Mouse (Mus musculus): Measurements from ENCODE around the gene Scnn1b. TPM values are rescaled to one million over a fixed set of nuclear protein-coding genes. Genes with fewer than 3 reads are reported as not detected.

Scnn1b gene
- polyA plus RNA-seq (2017; shearing (Covaris generic)) = not detected

DNA sequence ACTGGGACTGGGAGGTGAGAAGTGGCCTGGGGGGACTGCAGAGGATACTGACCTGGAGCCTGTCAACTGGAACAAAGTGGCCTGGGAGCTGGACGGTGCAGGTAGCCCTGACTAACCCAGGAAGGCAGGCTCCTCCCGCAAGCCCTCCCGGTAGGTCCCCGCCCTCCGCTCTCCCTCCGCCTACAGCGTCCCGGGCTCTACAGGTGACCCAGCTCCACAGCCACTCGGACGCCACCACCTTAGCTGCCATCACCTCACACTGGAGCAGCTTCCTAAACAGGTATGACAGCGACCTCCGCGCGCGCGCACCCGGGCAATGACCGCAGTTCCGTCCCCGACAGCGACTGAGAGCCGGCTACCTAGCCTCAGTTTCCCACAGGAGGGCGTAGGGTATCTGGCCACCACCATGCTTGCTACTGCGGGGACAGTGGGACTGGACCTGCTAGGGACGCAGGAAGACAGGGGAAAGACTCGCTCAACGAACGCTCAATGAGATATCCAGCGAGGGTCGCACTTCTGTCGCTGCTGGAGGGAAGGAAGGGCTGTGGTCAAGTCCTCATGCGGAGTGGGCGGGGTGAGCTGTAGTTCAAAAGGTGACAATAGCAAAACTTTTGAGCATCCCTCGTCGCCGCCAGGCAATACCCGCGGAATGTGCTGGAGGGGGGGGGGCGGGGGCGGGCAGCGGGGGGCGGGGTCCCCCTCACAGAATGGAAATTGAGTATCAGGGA, at the start of gene Scnn1b:
Gene Scnn1b (plus strand): TSS at position 181 of the 728 bp plus-strand sequence.

Other genes starting within 250 kb of the Scnn1b start
- gene Usp31, start 157.8 kb upstream of the Scnn1b start, polyA plus RNA-seq (2017; shearing (Covaris generic)) = 8.5 TPM
- not detected for gene Scnn1g, start 130.6 kb upstream of the Scnn1b start, polyA plus RNA-seq (2017; shearing (Covaris generic))
- gene Cog7, start 116.7 kb downstream of the Scnn1b start, polyA plus RNA-seq (2017; shearing (Covaris generic)) = 11.3 TPM
- 5.4 TPM for gene Gga2, start 156.2 kb downstream of the Scnn1b start, polyA plus RNA-seq (2017; shearing (Covaris generic))
- gene Ubfd1, start 202.1 kb downstream of the Scnn1b start, polyA plus RNA-seq (2017; shearing (Covaris generic)) = 49.8 TPM
- gene Ears2, start 202.2 kb downstream of the Scnn1b start, polyA plus RNA-seq (2017; shearing (Covaris generic)) = 20.1 TPM
- 120 TPM for gene Ndufab1, start 236.8 kb downstream of the Scnn1b start, polyA plus RNA-seq (2017; shearing (Covaris generic))

Data from effector memory CD4-positive, alpha-beta T cell, adult 7 months (primary cell).